Mouse (Mus musculus) lung, embryonic 15.5 days (tissue): ENCODE measurements around the gene Pappa2. TPM values are rescaled to one million over a fixed set of nuclear protein-coding genes. Genes with fewer than 3 reads are reported as not detected.

Experiments
- ATAC-seq: fragments of 200-750 bp; cut with Nextera tagmentation; 2 replicates; pipeline ENCODE4 v1.8.0; 2017; ENCODE audit warnings: moderate number of reproducible peaks, borderline replicate concordance; ENCODE audit not compliant: low FRiP score, low TSS enrichment; ENCODE audit errors: extremely low read depth
- H3K27ac ChIP-seq: fragments of 300-500 bp; sonication (generic); 2 replicates; pipeline ENCODE4 v1.5.1; 2015; ENCODE audit warnings: moderate library complexity, mild to moderate bottlenecking, inconsistent platforms
- H3K27me3 ChIP-seq: fragments of 300-500 bp; sonication (generic); 2 replicates; pipeline ENCODE4 v1.6.1; 2015; ENCODE audit warnings: inconsistent platforms
- H3K36me3 ChIP-seq: fragments of 300-500 bp; sonication (generic); 2 replicates; pipeline ENCODE4 v1.6.1; 2015; ENCODE audit warnings: inconsistent platforms
- H3K4me1 ChIP-seq: fragments of 300-500 bp; sonication (generic); 2 replicates; pipeline ENCODE4 v1.6.1; 2015; ENCODE audit warnings: inconsistent platforms
- H3K4me2 ChIP-seq: fragments of 300-500 bp; sonication (generic); 2 replicates; pipeline ENCODE4 v1.6.1; 2015; ENCODE audit warnings: inconsistent platforms, mild to moderate bottlenecking, moderate library complexity
- H3K4me3 ChIP-seq: fragments of 300-500 bp; sonication (generic); 2 replicates; pipeline ENCODE4 v1.5.1; 2015; ENCODE audit warnings: mild to moderate bottlenecking, inconsistent platforms
- H3K9ac ChIP-seq: fragments of 300-500 bp; sonication (generic); 2 replicates; pipeline ENCODE4 v1.6.1; 2015; ENCODE audit warnings: inconsistent platforms
- H3K9me3 ChIP-seq: fragments of 300-500 bp; sonication (generic); 2 replicates; pipeline ENCODE4 v1.6.1; 2016; ENCODE audit warnings: inconsistent platforms
- WGBS: fragments of 180-500 bp; shearing (Covaris S2); methylation state at CpG from one replicate; pipeline ENCODE4 v1.1.7; 2015; 5-methylcytosine and 5-hydroxymethylcytosine counted together
- polyA plus RNA-seq: library from polyadenylated mRNA; unstranded; fragments of >200 nt; fragmentation: Nextera tagmentation; extraction: Ambion mirVana; gene quantifications from 2 replicates; pipeline ENCODE4 v1.2.1, GENCODE M21; 2015

The Pappa2 gene
- polyA plus RNA-seq, 1 experiment from 2014 or later, result 0.85 TPM

- no peak overlapping the region for H3K9ac ChIP-seq
- H3K4me2 ChIP-seq, result no peak overlapping the region
- no peaks in the 10 kb centered on the region for H3K9me3 ChIP-seq
- no peak for ATAC-seq
- no peak overlapping the region for H3K27ac ChIP-seq
- H3K27me3 ChIP-seq, result no peaks in the 10 kb centered on the region
- H3K4me1 ChIP-seq, result no peaks in the 10 kb centered on the region
- WGBS, result 85% methylated on average over 5 of the region's 5 CpGs
- no peak overlapping the region for H3K4me3 ChIP-seq
- H3K36me3 ChIP-seq, result no peaks in the 10 kb centered on the region
Measured at GRCm38 (mm10) chr1:158740949-158741348, 239.3 kb downstream of the Pappa2 start.

GRCm38 (mm10) chr1:158740161-158740766, 240.0 kb downstream of the Pappa2 start:
- Histone ChIP-seq H3K36me3 (no peaks in the 10 kb centered on the region), H3K9me3 (no peaks in the 10 kb centered on the region), H3K27me3 (no peaks in the 10 kb centered on the region), H3K4me3 (no peak overlapping the region), H3K4me2 (no peak overlapping the region), H3K4me1 (no peaks in the 10 kb centered on the region), H3K27ac (no peak overlapping the region), H3K9ac (no peak overlapping the region)
- 64% methylated on average over 6 of the region's 6 CpGs for WGBS
- ATAC-seq, result no peak

GRCm38 (mm10) chr1:158739132-158739919, 241.0 kb downstream of the Pappa2 start:
- no peak for ATAC-seq
- H3K4me3 ChIP-seq, result no peak overlapping the region
- H3K9me3 ChIP-seq, result no peaks in the 10 kb centered on the region
- H3K4me2 ChIP-seq, result no peak overlapping the region
- WGBS, result 35% methylated on average over 5 of the region's 5 CpGs
- H3K4me1 ChIP-seq, result no peaks in the 10 kb centered on the region
- no peaks in the 10 kb centered on the region for H3K27me3 ChIP-seq
- H3K36me3 ChIP-seq, result no peaks in the 10 kb centered on the region
- H3K27ac ChIP-seq, result no peak overlapping the region
- no peak overlapping the region for H3K9ac ChIP-seq

GRCm38 (mm10) chr1:158732868-158733496, 247.3 kb downstream of the Pappa2 start:
- no peak overlapping the region for H3K4me3 ChIP-seq
- no peaks in the 10 kb centered on the region for H3K36me3 ChIP-seq
- no peak overlapping the region for H3K9ac ChIP-seq
- 55% methylated on average over 4 of the region's 4 CpGs for WGBS
- H3K27ac ChIP-seq, result no peak overlapping the region
- no peak overlapping the region for H3K4me2 ChIP-seq
- no peaks in the 10 kb centered on the region for H3K27me3 ChIP-seq
- H3K4me1 ChIP-seq, result no peaks in the 10 kb centered on the region
- no peaks in the 10 kb centered on the region for H3K9me3 ChIP-seq
- no peak for ATAC-seq

- peaks cover 4% of the 10 kb centered on the region; the same call in 1 of the 2 replicates for H3K4me1 ChIP-seq
- 32% methylated on average over 5 of the region's 5 CpGs for WGBS
- H3K36me3 ChIP-seq, result no peaks in the 10 kb centered on the region
- H3K9me3 ChIP-seq, result no peaks in the 10 kb centered on the region
- no peak overlapping the region for H3K9ac ChIP-seq
- no peak overlapping the region for H3K4me3 ChIP-seq
- no peaks in the 10 kb centered on the region for H3K27me3 ChIP-seq
- no peak overlapping the region for H3K27ac ChIP-seq
- peak; percentile 57; the same call in 1 of the 2 replicates for ATAC-seq
- no peak overlapping the region for H3K4me2 ChIP-seq
Measured at GRCm38 (mm10) chr1:158713301-158714095, 266.8 kb downstream of the Pappa2 start.

- ATAC-seq, result no peak
- Histone ChIP-seq H3K27ac (no peak overlapping the region), H3K4me2 (no peak overlapping the region), H3K9me3 (no peaks in the 10 kb centered on the region), H3K9ac (no peak overlapping the region), H3K36me3 (no peaks in the 10 kb centered on the region), H3K4me3 (no peak overlapping the region), H3K27me3 (no peaks in the 10 kb centered on the region), H3K4me1 (no peaks in the 10 kb centered on the region)
- 36% methylated on average over 1 of the region's 1 CpGs for WGBS
Measured at GRCm38 (mm10) chr1:158701336-158701735, 279.0 kb downstream of the Pappa2 start.

GRCm38 (mm10) chr1:158700147-158700546, 280.1 kb downstream of the Pappa2 start:
- no peaks in the 10 kb centered on the region for H3K4me1 ChIP-seq
- WGBS, result 60% methylated on average over 2 of the region's 2 CpGs
- H3K9me3 ChIP-seq, result no peaks in the 10 kb centered on the region
- H3K4me3 ChIP-seq, result no peak overlapping the region
- no peak overlapping the region for H3K9ac ChIP-seq
- H3K36me3 ChIP-seq, result no peaks in the 10 kb centered on the region
- no peak overlapping the region for H3K4me2 ChIP-seq
- H3K27me3 ChIP-seq, result no peaks in the 10 kb centered on the region
- ATAC-seq, result no peak
- H3K27ac ChIP-seq, result peak overlapping the region; percentile 66

GRCm38 (mm10) chr1:158699276-158699675, 281.0 kb downstream of the Pappa2 start:
- H3K27me3 ChIP-seq, result no peaks in the 10 kb centered on the region
- H3K9me3 ChIP-seq, result no peaks in the 10 kb centered on the region
- no peak overlapping the region for H3K9ac ChIP-seq
- H3K36me3 ChIP-seq, result no peaks in the 10 kb centered on the region
- 55% methylated on average over 2 of the region's 2 CpGs for WGBS
- no peak overlapping the region for H3K4me2 ChIP-seq
- peak; percentile 87; the same call in 1 of the 2 replicates for ATAC-seq
- peak overlapping the region; percentile 66 for H3K27ac ChIP-seq
- H3K4me3 ChIP-seq, result no peak overlapping the region
- H3K4me1 ChIP-seq, result no peaks in the 10 kb centered on the region

GRCm38 (mm10) chr1:158697859-158698569, 282.3 kb downstream of the Pappa2 start:
- Histone ChIP-seq H3K4me1 (no peaks in the 10 kb centered on the region), H3K27ac (no peak overlapping the region), H3K4me2 (no peak overlapping the region), H3K27me3 (no peaks in the 10 kb centered on the region), H3K9ac (no peak overlapping the region), H3K4me3 (no peak overlapping the region), H3K36me3 (no peaks in the 10 kb centered on the region), H3K9me3 (no peaks in the 10 kb centered on the region)
- WGBS, result 85% methylated on average over 10 of the region's 10 CpGs
- no peak for ATAC-seq

- no peaks in the 10 kb centered on the region for H3K9me3 ChIP-seq
Measured at GRCm38 (mm10) chr1:158697423-158697822, 282.9 kb downstream of the Pappa2 start.

GRCm38 (mm10) chr1:158687726-158688125, 292.6 kb downstream of the Pappa2 start:
- H3K4me1 ChIP-seq, result no peaks in the 10 kb centered on the region
- no peaks in the 10 kb centered on the region for H3K27me3 ChIP-seq
- no peak overlapping the region for H3K9ac ChIP-seq
- H3K36me3 ChIP-seq, result no peaks in the 10 kb centered on the region
- H3K4me3 ChIP-seq, result no peak overlapping the region
- no peak for ATAC-seq
- H3K4me2 ChIP-seq, result no peak overlapping the region
- H3K9me3 ChIP-seq, result no peaks in the 10 kb centered on the region
- WGBS, result 45% methylated on average over 1 of the region's 1 CpGs
- H3K27ac ChIP-seq, result no peak overlapping the region

More at GRCm38 (mm10) chr1:158697423-158697822, 282.9 kb downstream of the Pappa2 start:
- Histone ChIP-seq H3K4me1 (no peaks in the 10 kb centered on the region), H3K27me3 (no peaks in the 10 kb centered on the region), H3K4me2 (no peak overlapping the region), H3K27ac (no peak overlapping the region), H3K9ac (no peak overlapping the region), H3K36me3 (no peaks in the 10 kb centered on the region), H3K4me3 (no peak overlapping the region)
- ATAC-seq, result no peak
- WGBS, result 45% methylated on average over 3 of the region's 3 CpGs
